Mouse (Mus musculus) liver (tissue): ENCODE results near the gene Slc6a21.
A peak's percentile ranks its signal among the peaks of the same experiment; 100 is the strongest.

Experiments used
- DNase-seq: peaks from one replicate; pipeline ENCODE4 v3.0.0-alpha.2; 2020; ENCODE audit warnings: mixed read lengths

The Slc6a21 gene

DNA sequence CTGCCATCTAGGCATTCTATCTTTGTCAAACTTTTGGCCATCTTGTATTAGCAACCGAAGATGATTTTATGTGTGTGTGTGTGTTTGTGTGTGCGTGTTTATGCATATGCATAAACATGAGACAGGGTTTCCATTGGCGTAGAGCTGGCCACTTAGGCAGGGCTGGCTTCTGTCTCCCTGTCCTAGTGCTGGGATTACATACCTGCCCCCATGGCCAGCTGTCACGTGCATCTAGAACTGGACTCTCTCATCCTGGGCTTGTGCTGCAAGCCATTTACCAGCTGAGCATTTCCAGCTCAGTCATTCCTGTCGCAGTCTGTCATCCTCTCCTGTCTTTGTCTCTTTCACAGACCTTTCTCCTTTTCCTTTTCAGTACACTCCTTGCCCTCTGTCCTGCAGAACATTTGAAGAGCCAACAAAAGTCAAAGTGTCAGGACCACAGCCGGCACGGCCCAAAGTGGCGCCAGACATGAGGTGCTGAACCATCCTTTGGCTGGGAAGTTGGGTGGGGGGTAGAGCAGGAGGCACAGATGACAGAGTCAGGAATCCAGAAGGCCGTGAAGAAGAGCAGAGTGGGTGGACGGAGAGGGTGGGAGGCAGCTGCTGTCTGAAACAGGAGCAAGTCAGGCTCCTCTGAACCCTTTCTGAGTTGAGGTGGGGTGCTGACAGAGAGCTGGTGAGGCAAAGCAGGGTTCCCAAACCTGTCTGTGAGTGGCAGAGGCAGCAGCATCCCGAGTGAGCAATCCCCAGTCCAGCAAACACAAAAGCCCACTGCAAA lies 20.1 kb upstream of the Slc6a21 start:
- no peak for DNase-seq

DNA sequence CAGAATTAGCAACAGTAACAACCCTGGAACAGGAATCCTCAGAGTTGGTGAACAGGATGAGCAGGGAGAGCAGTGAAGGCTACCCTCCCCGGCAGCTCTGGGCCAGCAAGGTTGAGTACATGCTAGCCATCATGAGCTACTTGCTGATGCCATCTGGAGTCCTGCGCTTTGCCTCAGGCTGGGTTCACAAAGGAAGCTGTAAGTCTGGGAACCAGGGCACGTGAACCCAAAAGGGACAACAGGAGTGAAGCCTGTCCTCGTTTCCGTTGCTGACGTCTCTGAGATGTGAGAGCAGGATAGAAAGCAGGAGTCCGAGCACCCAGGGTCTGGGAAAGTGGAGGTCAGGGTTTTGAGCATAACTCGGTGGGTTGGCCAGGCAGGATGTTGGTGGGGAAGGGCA lies 18.0 kb upstream of the Slc6a21 start:
- DNase-seq, result no peak

DNA sequence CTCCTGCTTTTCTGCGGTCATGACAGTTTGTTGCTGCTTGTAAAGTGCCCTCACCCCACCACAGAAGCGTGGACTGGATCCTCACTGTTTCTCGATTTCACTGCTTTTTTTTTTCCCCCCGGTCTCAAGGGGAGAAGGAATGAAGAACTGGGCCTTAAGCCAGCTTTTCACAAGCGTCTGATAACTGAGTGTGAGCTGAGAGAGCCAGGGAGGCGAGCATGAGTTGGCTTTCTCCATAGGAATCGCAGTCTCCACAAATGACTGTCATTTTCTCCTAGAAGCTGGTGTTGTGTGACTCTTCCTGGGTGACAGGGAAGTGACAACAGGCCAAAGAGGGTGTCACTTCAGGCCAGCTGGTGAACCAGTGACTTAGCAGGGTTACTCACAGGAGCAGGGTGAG lies 15.0 kb upstream of the Slc6a21 start:
- DNase-seq, result no peak

DNA sequence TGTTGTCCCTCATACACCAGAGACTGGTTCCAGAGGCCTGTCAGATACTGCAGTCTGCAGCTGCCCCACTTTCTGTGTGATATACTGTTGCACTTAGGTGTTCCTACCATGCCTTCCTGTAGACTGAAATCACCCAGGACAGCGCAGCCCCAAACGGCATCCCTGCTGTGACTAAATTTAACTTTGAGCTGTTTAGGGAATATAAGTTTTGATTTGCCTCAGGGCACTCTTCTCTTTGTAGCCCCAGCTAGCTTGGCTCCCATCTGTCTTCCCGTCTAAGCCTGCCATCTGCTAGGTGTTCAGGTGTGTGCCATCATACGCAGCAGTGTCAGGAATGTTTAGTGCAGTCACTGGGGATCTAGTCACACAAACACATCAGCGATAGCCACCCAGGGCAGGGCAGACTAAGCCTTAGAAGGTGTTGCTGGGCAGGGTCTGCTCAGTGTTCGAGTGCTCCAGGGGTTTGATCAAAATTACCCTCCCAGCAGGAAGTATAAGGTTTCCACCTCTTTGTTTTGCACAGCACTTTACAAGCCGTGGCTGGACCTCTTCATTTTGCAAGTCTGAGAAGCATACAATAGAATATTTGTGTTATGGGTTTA lies 14.2 kb upstream of the Slc6a21 start:
- DNase-seq, result no peak

GRCm38 (mm10) chr7:45264348-45264747 lies 13.0 kb upstream of the Slc6a21 start:
- no peak for DNase-seq

- no peak for DNase-seq
Observed at GRCm38 (mm10) chr7:45265518-45265917, 11.8 kb upstream of the Slc6a21 start.

- DNase-seq, result no peak
Observed at GRCm38 (mm10) chr7:45272786-45273412, 4.4 kb upstream of the Slc6a21 start.

- DNase-seq, result no peak
Observed at GRCm38 (mm10) chr7:45273672-45274071, 3.6 kb upstream of the Slc6a21 start.

- no peak for DNase-seq
Observed at GRCm38 (mm10) chr7:45286486-45286885, 9.2 kb downstream of the Slc6a21 start.

- DNase-seq, result no peak
Observed at GRCm38 (mm10) chr7:45296626-45297025, 19.3 kb downstream of the Slc6a21 start.

- no peak for DNase-seq
Observed at GRCm38 (mm10) chr7:45297563-45297962, 20.2 kb downstream of the Slc6a21 start.

DNA sequence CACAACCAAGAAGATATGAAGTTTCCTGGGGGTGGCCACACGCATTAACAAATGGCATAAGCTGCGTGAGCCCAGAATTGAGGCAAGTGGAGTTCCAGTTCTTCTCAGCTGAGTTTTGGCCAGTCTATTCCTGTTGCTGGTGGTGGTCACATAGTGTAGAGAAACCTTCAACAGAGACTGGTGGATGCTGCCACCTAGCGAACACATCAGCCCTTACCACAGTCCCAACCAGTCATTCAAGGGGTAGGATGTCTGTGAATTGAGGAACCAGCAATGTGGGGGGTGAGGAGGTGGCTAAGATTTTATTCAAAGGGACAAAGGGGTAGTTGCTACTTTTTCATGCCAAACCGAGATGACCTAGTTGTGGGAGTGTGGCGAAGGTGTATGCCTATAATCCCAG lies 22.4 kb downstream of the Slc6a21 start:
- peak; percentile 58 for DNase-seq

GRCm38 (mm10) chr7:45300270-45300669 lies 23.0 kb downstream of the Slc6a21 start:
- peak; percentile 61 for DNase-seq

DNA sequence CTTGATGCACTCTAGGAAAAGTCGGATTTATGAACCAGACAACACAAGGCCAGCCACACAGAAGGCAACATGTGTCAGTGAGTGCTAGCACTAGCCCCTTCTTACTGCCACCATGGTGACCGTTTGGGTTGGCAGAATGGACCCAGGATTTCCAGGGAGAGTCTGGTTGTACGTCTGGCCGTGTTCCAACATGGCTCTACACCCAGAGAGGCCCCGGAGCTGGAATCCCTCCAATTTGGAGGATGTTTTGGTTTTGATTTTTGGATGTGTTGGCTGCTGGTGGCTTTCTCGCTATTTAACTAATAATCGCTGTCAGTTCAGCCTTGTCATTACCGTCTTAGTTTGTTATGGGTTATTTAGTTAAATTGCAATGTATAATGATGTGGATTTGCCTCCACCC lies 25.3 kb downstream of the Slc6a21 start:
- no peak for DNase-seq

GRCm38 (mm10) chr7:45304869-45305268 lies 27.6 kb downstream of the Slc6a21 start:
- no peak for DNase-seq

DNA sequence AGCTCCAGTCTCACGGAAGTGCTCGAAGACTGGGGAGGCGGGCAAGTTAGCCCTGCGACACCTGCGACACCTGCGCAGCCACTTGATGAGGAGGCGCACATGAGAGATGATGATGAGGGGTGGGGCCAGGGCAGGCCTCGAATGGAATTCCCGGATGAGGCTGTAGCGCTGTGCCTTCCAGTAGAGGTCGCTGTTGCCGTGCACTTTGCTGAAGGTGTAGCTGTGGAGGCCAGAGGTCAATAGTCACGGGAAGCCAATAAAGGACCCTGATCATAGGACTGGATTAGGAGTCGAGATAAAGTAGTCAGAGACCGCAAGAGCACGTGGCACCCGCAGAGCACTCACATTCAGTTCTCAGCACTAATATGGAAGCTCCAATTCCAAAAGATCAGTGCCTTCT lies 28.0 kb downstream of the Slc6a21 start:
- peak; percentile 72 for DNase-seq

DNA sequence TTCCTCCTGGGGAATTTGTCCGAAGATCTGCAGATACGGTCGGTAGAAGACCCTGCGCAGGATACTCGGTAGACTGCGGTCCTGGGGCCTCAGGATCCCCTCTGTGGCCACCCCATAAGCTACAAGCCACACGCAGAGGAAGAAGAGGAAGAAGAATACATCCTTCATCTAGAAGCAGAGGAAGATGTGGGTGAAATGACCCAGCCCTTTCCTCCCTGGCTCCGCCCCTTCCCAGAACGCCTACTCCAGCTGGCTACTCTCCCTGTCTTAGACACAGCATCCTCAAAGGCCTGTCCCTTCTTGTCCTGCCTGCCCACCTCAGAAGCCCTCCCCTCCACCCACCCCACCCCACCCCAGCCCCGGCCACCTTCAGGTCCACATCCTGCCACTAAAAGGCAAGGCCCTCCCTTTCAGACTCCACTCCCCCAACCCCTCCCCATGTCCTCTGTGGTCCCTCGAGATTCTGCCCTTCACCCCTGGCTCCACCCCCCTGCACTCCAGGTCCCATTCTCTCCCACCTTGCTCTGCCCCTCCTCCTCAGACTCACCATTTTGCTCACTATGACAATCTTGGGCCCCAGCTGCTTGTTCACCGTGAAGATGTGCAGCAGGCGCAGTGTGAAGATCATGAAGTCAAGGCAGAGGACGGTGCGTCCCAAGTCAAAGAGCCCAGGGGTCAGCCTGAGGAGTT lies 31.4 kb downstream of the Slc6a21 start:
- DNase-seq, result peak; percentile 16

GRCm38 (mm10) chr7:45309455-45309854 lies 32.1 kb downstream of the Slc6a21 start:
- peak; percentile 56 for DNase-seq

GRCm38 (mm10) chr7:45312023-45312422 lies 34.7 kb downstream of the Slc6a21 start:
- no peak for DNase-seq

GRCm38 (mm10) chr7:45312686-45313453 lies 35.6 kb downstream of the Slc6a21 start:
- DNase-seq, result no peak

- no peak for DNase-seq
Observed at GRCm38 (mm10) chr7:45313495-45313894, 36.2 kb downstream of the Slc6a21 start.

DNA sequence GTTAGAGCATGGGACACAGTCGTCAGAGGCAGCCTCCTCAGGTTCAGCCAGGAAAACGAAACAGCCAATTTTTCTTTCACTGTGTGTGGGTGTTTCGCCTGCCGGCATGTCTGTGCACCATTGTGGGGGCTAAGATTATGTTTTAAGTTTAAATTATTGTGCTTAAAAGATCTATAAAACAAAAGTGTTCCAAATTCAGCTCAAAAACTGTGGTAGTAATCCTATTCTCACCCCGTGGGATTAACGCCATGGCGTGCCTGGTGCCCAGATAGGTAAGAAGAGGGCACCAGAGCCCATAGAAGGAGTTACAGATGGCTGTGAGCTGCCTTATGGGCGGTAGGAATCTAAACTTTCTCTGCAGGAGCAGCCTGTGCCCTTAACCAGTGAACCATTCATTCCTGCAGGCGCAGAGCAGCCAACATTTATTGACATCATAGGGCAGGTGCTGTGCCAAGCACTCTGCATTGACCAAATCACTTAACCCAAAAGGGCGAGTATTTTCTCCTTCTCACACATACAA lies 37.9 kb downstream of the Slc6a21 start:
- DNase-seq, result no peak

DNA sequence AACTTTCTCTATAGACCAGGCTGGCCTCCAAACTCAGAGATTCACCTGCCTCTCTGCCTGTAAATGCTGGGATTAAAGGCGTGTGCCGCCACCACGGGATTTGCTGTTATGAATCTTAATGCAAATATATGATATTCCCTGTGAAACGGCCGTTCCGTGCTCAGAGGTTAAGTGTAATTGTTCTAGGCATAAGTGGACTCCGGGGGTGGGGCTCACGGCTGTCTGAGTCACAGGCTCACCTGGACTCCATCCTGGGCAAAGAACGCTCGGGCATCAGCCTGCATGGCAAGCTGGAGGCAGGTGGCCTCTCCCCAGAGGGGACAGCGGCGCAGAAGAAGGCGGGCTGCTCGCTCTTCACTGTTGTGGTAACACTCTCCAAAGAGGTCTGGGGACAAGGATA lies 39.2 kb downstream of the Slc6a21 start:
- no peak for DNase-seq
